Mouse (Mus musculus): ENCODE measurements around the gene Ndufaf7. TPM values are rescaled to one million over a fixed set of nuclear protein-coding genes. Genes with fewer than 3 reads are reported as not detected.

Gene Ndufaf7
- polyA plus RNA-seq (2015; fragmentation: Nextera tagmentation; extraction: Ambion mirVana), result 37.8 and 40.6 TPM in 2 replicates

DNA sequence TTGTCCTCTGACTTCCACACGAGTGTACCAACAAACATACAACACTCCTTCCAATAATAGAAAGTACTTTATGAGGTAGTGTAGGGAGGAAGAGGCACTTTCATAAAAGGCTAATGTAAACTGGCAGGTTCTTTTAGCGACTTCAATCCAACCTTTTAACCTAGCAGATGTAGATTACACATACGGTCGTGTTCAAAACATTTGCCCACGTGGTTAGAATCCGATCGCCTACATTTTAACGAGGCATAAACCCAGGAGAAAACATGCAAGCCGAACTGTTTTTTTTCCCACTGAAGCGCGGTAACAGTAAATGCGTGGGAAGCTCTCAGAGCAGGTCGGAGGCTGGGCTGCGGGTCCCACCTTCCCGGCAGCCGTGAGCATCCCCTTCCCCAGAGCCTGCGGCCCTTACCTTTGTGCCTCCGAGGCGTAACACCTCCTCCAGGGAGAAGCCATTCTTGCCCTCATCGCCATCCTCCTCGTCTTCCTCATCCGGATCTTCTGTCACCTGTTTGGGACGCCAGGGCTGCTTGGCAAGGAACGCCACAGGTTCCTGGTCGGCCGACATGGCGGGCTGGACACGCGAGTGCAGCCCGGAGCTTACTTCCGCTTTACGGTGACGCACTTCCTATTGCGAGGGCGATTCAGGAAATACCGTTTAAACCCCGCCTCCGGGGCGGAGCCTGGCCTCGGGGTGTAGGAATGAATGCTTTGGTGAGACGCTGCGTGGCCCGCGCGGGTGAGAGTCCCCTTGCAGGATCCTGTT, at the start of gene Ndufaf7, which contains the start of gene Cebpz:
TSS of gene Ndufaf7 (plus strand) at position 671 of the 763 bp plus-strand sequence.
TSS of gene Cebpz (minus strand) at position 601 of the 763 bp plus-strand sequence.
- under 1% methylated on average over 45 of the region's 45 CpGs for WGBS
- peak within 1 kb of the TSS; percentile 84 for H3K4me3 ChIP-seq (ENCODE audit: low read depth, low read length)
- ATAC-seq (ENCODE audit: low FRiP score, low TSS enrichment) (peak; percentile 100), DNase-seq (ENCODE audit: low spot score) (peak; percentile 98)
- peaks cover 5% of the 10 kb centered on the region; the same call in 1 of the 2 replicates for H3K36me3 ChIP-seq (ENCODE audit: control insufficient read depth, insufficient read depth, low read length)
- no peaks in the 10 kb centered on the region for H3K4me1 ChIP-seq (replicated peaks; ENCODE audit: control insufficient read depth, insufficient read depth)
- peak within 1 kb of the TSS; percentile 82 for H3K9ac ChIP-seq (ENCODE audit: low read length)
- peak within 1 kb of the TSS; percentile 73 for H3K27ac ChIP-seq (replicated peaks)
- H3K27me3 ChIP-seq (ENCODE audit: control insufficient read depth, insufficient read depth, low read length), result no peaks in the 10 kb centered on the region
- TF ChIP-seq CTCF (IDR thresholded peaks at IDR 0.05; ENCODE audit: low read depth) (no peak), EP300 (optimal IDR thresholded peaks at IDR 0.05) (no peak)
- H3K4me2 ChIP-seq (replicated peaks; ENCODE audit: low read depth), result peak within 1 kb of the TSS; percentile 87
- no peaks in the 10 kb centered on the region for H3K9me3 ChIP-seq (ENCODE audit: control insufficient read depth, low read length)

DNA sequence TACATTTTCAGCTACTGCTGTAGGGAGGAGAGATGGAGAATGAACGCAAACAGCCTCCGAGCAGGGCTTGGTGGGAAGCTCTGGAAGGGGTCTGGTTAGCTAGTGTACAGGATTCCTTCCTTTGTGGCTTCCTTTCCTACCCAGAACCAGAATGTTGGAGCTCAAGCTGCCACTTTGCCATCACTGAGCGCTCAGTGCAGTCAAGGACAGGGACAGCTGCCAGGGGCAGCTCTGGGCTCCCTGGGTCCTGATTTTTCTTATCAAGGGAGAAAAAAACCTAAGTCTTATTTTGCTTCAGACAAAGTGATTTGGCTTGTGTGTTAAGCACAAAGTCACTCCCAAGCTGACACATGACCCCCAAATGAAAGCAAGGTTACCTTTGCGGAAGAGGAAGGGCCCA, 48.4 kb upstream of the Ndufaf7 start:
- no peak for DNase-seq (ENCODE audit: low spot score)
- Histone ChIP-seq H3K27me3 (ENCODE audit: control insufficient read depth, insufficient read depth, low read length) (no peaks in the 10 kb centered on the region), H3K36me3 (ENCODE audit: control insufficient read depth, insufficient read depth, low read length) (no peaks in the 10 kb centered on the region), H3K9ac (ENCODE audit: low read length) (no peak overlapping the region), H3K4me1 (replicated peaks; ENCODE audit: control insufficient read depth, insufficient read depth) (no peaks in the 10 kb centered on the region), H3K9me3 (ENCODE audit: control insufficient read depth, low read length) (no peaks in the 10 kb centered on the region), H3K4me3 (ENCODE audit: low read depth, low read length) (no peak overlapping the region), H3K27ac (replicated peaks) (no peak overlapping the region), H3K4me2 (replicated peaks; ENCODE audit: low read depth) (no peak overlapping the region)
- ATAC-seq (ENCODE audit: low FRiP score, low TSS enrichment), result no peak
- TF ChIP-seq EP300 (optimal IDR thresholded peaks at IDR 0.05), result no peak
- no peak for TF ChIP-seq CTCF (IDR thresholded peaks at IDR 0.05; ENCODE audit: low read depth)
- 75% methylated on average over 4 of the region's 4 CpGs for WGBS

DNA sequence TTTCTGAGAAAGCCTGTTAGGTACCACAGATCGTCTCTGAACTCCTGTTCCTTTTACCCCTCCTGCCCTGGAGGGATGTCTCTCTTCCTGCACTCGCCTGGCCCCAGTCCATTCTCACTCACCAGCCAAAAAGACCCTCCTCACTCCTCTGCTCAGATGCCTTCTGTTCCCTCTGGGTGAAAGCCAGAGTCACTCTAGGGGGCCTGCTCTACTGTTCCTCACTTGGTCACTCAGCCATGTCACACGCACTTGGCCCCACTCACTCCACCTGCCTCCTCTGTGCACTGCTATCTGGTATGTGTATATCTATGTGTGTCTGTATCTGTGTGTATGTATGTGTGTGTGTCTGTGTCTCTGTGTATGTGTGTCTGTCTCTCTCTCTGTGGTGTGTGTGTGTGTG, 47.8 kb upstream of the Ndufaf7 start:
- no peak overlapping the region for H3K27ac ChIP-seq (replicated peaks)
- ATAC-seq (ENCODE audit: low FRiP score, low TSS enrichment) (no peak), DNase-seq (ENCODE audit: low spot score) (no peak)
- no peak overlapping the region for H3K9ac ChIP-seq (ENCODE audit: low read length)
- no peaks in the 10 kb centered on the region for H3K4me1 ChIP-seq (replicated peaks; ENCODE audit: control insufficient read depth, insufficient read depth)
- H3K4me2 ChIP-seq (replicated peaks; ENCODE audit: low read depth), result no peak overlapping the region
- WGBS, result 52% methylated on average over 3 of the region's 3 CpGs
- H3K4me3 ChIP-seq (ENCODE audit: low read depth, low read length), result no peak overlapping the region
- no peaks in the 10 kb centered on the region for H3K36me3 ChIP-seq (ENCODE audit: control insufficient read depth, insufficient read depth, low read length)
- no peaks in the 10 kb centered on the region for H3K9me3 ChIP-seq (ENCODE audit: control insufficient read depth, low read length)
- H3K27me3 ChIP-seq (ENCODE audit: control insufficient read depth, insufficient read depth, low read length), result no peaks in the 10 kb centered on the region
- TF ChIP-seq CTCF (IDR thresholded peaks at IDR 0.05; ENCODE audit: low read depth), result no peak
- no peak for TF ChIP-seq EP300 (optimal IDR thresholded peaks at IDR 0.05)

DNA sequence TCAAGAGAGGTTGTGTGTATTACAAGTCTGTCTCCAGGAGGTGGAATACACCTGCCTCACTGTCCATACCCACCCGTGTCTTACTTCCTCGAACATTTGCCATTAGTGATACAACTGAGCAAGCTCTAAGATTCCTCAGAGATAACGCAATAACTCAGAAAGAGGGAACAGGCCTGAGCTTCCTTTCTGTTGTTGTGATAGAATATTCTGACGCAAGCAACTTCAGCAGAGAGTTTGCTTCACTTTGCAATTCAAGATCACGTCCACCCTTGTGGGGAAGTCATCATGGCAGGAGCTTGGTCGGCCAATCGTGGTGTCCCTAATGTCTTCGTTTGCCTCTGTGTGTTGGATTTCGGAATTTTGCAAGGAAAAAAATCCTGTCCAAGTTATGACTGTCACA, 45.9 kb upstream of the Ndufaf7 start:
- Histone ChIP-seq H3K27ac (replicated peaks) (no peak overlapping the region), H3K4me3 (ENCODE audit: low read depth, low read length) (no peak overlapping the region), H3K9me3 (ENCODE audit: control insufficient read depth, low read length) (no peaks in the 10 kb centered on the region), H3K27me3 (ENCODE audit: control insufficient read depth, insufficient read depth, low read length) (no peaks in the 10 kb centered on the region), H3K9ac (ENCODE audit: low read length) (no peak overlapping the region), H3K36me3 (ENCODE audit: control insufficient read depth, insufficient read depth, low read length) (no peaks in the 10 kb centered on the region), H3K4me1 (replicated peaks; ENCODE audit: control insufficient read depth, insufficient read depth) (no peaks in the 10 kb centered on the region), H3K4me2 (replicated peaks; ENCODE audit: low read depth) (no peak overlapping the region)
- DNase-seq (ENCODE audit: low spot score) (no peak), ATAC-seq (ENCODE audit: low FRiP score, low TSS enrichment) (no peak)
- TF ChIP-seq EP300 (optimal IDR thresholded peaks at IDR 0.05) (no peak), CTCF (IDR thresholded peaks at IDR 0.05; ENCODE audit: low read depth) (no peak)
- WGBS, result 82% methylated on average over 9 of the region's 9 CpGs

DNA sequence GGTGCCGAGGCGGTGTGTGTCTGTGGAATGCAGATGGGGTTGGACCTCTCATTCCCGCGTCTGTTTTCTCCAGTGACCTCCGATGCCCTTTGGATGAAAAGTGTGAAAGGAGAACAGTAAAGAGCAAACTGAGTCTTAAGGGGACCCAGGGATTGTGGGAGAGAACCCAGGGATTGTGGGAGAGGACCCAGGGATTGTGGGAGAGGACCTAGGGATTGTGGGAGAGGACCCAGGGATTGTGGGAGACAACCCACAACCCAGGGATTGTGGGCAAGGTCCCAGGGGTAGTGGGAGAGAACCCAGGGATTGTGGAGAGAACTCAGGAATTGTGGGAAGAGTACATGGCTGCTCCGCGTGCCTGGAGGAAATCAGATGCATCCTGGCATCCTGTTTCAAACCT, 41.9 kb upstream of the Ndufaf7 start:
- Histone ChIP-seq H3K36me3 (ENCODE audit: control insufficient read depth, insufficient read depth, low read length) (no peaks in the 10 kb centered on the region), H3K4me3 (ENCODE audit: low read depth, low read length) (no peak overlapping the region), H3K9ac (ENCODE audit: low read length) (no peak overlapping the region), H3K4me1 (replicated peaks; ENCODE audit: control insufficient read depth, insufficient read depth) (no peaks in the 10 kb centered on the region), H3K9me3 (ENCODE audit: control insufficient read depth, low read length) (no peaks in the 10 kb centered on the region), H3K27ac (replicated peaks) (no peak overlapping the region), H3K27me3 (ENCODE audit: control insufficient read depth, insufficient read depth, low read length) (no peaks in the 10 kb centered on the region), H3K4me2 (replicated peaks; ENCODE audit: low read depth) (no peak overlapping the region)
- WGBS, result 73% methylated on average over 7 of the region's 7 CpGs
- DNase-seq (ENCODE audit: low spot score) (no peak), ATAC-seq (ENCODE audit: low FRiP score, low TSS enrichment) (no peak)
- TF ChIP-seq EP300 (optimal IDR thresholded peaks at IDR 0.05), result no peak
- no peak for TF ChIP-seq CTCF (IDR thresholded peaks at IDR 0.05; ENCODE audit: low read depth)

DNA sequence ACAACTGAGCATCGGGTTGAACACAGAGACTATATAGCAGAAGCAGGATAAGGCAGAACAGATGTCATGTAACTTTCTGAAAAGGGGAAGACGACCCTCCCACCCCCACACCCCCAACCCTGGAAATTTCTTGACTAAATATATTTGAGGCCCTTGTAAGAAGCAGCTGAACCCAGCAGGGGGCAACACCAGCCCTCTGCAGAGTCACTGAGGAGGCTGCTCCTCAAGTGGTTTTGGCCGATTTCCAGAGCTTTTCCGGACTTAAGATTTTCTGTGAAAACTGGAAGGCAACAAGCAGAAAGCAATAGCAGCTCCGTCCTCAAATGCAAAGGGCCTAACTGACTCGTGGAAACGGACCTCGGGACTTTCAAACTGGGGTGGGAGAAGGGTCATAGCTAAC, 41.5 kb upstream of the Ndufaf7 start:
- Histone ChIP-seq H3K27ac (replicated peaks) (no peak overlapping the region), H3K27me3 (ENCODE audit: control insufficient read depth, insufficient read depth, low read length) (no peaks in the 10 kb centered on the region), H3K36me3 (ENCODE audit: control insufficient read depth, insufficient read depth, low read length) (no peaks in the 10 kb centered on the region), H3K4me1 (replicated peaks; ENCODE audit: control insufficient read depth, insufficient read depth) (no peaks in the 10 kb centered on the region), H3K4me2 (replicated peaks; ENCODE audit: low read depth) (peak overlapping the region; percentile 44), H3K4me3 (ENCODE audit: low read depth, low read length) (0 out of 2 replicates have a peak overlapping the region, but pooled peaks have one; percentile 18), H3K9me3 (ENCODE audit: control insufficient read depth, low read length) (no peaks in the 10 kb centered on the region), H3K9ac (ENCODE audit: low read length) (0 out of 2 replicates have a peak overlapping the region, but pooled peaks have one; percentile 27)
- peak; percentile 79 for TF ChIP-seq CTCF (IDR thresholded peaks at IDR 0.05; ENCODE audit: low read depth)
- no peak for TF ChIP-seq EP300 (optimal IDR thresholded peaks at IDR 0.05)
- 0 out of 2 replicates have a peak, but pooled peaks have one; percentile 21 for ATAC-seq (ENCODE audit: low FRiP score, low TSS enrichment)
- WGBS, result 16% methylated on average over 8 of the region's 8 CpGs
- DNase-seq (ENCODE audit: low spot score), result peak; percentile 72
